Mouse (Mus musculus) kidney, embryonic 16.5 days (tissue): ENCODE measurements at regions not wholly inside any gene's neighbourhood (a gene's known extent, or its start where the extent isn't known, plus 50 kb on each side); places are given as distances from the start of the nearest gene placed in this dataset.

Experiments
- ATAC-seq: fragments of 200-750 bp; cut with Nextera tagmentation; 2 replicates; pipeline ENCODE4 v1.8.0; 2017; ENCODE audit warnings: moderate TSS enrichment; ENCODE audit not compliant: low FRiP score, low TSS enrichment
- H3K27ac ChIP-seq: fragments of 300-500 bp; sonication (generic); 2 replicates; pipeline ENCODE4 v1.5.1; 2014; ENCODE audit warnings: low read length
- H3K27me3 ChIP-seq: fragments of 300-500 bp; sonication (generic); 2 replicates; pipeline ENCODE4 v1.6.1; 2014; ENCODE audit warnings: low read length, control low read depth, mixed read lengths; ENCODE audit not compliant: insufficient read depth
- H3K36me3 ChIP-seq: fragments of 300-500 bp; sonication (generic); 2 replicates; pipeline ENCODE4 v1.6.1; 2014; ENCODE audit warnings: low read length, control low read depth, mixed read lengths; ENCODE audit not compliant: insufficient read depth
- H3K4me1 ChIP-seq: fragments of 300-500 bp; sonication (generic); 2 replicates; pipeline ENCODE4 v1.6.1; 2014; ENCODE audit warnings: low read length, control low read depth, mixed read lengths; ENCODE audit not compliant: insufficient read depth
- H3K4me2 ChIP-seq: fragments of 300-500 bp; sonication (generic); replicated peaks from 2 replicates; pipeline ENCODE4 v1.6.1; 2014; ENCODE audit warnings: low read depth, low read length
- H3K4me3 ChIP-seq: fragments of 300-500 bp; sonication (generic); 2 replicates; pipeline ENCODE4 v1.5.1; 2014; ENCODE audit warnings: mild to moderate bottlenecking, low read length
- H3K9ac ChIP-seq: fragments of 300-500 bp; sonication (generic); replicated peaks from 2 replicates; pipeline ENCODE4 v1.6.1; 2014; ENCODE audit warnings: low read length
- H3K9me3 ChIP-seq: fragments of 300-500 bp; sonication (generic); 2 replicates; pipeline ENCODE4 v1.6.1; 2016; ENCODE audit warnings: low read length, control low read depth
- WGBS: fragments of 180-500 bp; shearing (Covaris S2); extraction: QIAGEN DNeasy Blood & Tissue Kit; methylation state at CpG from one replicate; pipeline ENCODE4 v1.1.7; 2014; 5-methylcytosine and 5-hydroxymethylcytosine counted together

GRCm38 (mm10) chr2:72557565-72558260 is 81.8 kb downstream of the Cdca7 start:
- H3K36me3 ChIP-seq = no peaks in the 10 kb centered on the region
- no peak overlapping the region; the same call in 1 of the 2 replicates for H3K9ac ChIP-seq
- H3K27ac ChIP-seq = peak overlapping the region; percentile 79
- ATAC-seq = peak; percentile 70
- no peak overlapping the region for H3K4me2 ChIP-seq
- H3K9me3 ChIP-seq = no peaks in the 10 kb centered on the region
- H3K4me1 ChIP-seq = peaks cover 19% of the 10 kb centered on the region; the same call in 1 of the 2 replicates
- no peaks in the 10 kb centered on the region for H3K27me3 ChIP-seq
- 35% methylated on average over 9 of the region's 9 CpGs for WGBS
- no peak overlapping the region for H3K4me3 ChIP-seq

- no peak for ATAC-seq
- H3K27me3 ChIP-seq = no peaks in the 10 kb centered on the region
- no peak overlapping the region for H3K4me2 ChIP-seq
- no peaks in the 10 kb centered on the region for H3K36me3 ChIP-seq
- no peak overlapping the region for H3K9ac ChIP-seq
- no peaks in the 10 kb centered on the region for H3K9me3 ChIP-seq
- H3K4me1 ChIP-seq = peaks cover 19% of the 10 kb centered on the region; the same call in 1 of the 2 replicates
- H3K27ac ChIP-seq = no peak overlapping the region
- H3K4me3 ChIP-seq = no peak overlapping the region
- 73% methylated on average over 5 of the region's 5 CpGs for WGBS
Observed at GRCm38 (mm10) chr2:72561383-72561782, 85.4 kb downstream of the Cdca7 start.

- ATAC-seq = no peak
- Histone ChIP-seq H3K36me3 (no peaks in the 10 kb centered on the region), H3K9ac (no peak overlapping the region), H3K27me3 (no peaks in the 10 kb centered on the region), H3K4me3 (no peak overlapping the region), H3K9me3 (no peaks in the 10 kb centered on the region), H3K4me2 (no peak overlapping the region), H3K4me1 (no peaks in the 10 kb centered on the region), H3K27ac (no peak overlapping the region)
- WGBS = 87% methylated on average over 1 of the region's 1 CpGs
Observed at GRCm38 (mm10) chr2:72578322-72578721, 102.4 kb downstream of the Cdca7 start.

GRCm38 (mm10) chr2:72581136-72581535 is 105.2 kb downstream of the Cdca7 start:
- Histone ChIP-seq H3K27ac (no peak overlapping the region), H3K9me3 (no peaks in the 10 kb centered on the region; the same call in 1 of the 2 replicates), H3K36me3 (no peaks in the 10 kb centered on the region), H3K9ac (no peak overlapping the region), H3K4me3 (no peak overlapping the region), H3K4me1 (no peaks in the 10 kb centered on the region), H3K27me3 (no peaks in the 10 kb centered on the region), H3K4me2 (no peak overlapping the region)
- no peak for ATAC-seq
- 79% methylated on average over 6 of the region's 6 CpGs for WGBS

GRCm38 (mm10) chr2:72588814-72589213 is 112.9 kb downstream of the Cdca7 start:
- no peaks in the 10 kb centered on the region for H3K36me3 ChIP-seq
- no peaks in the 10 kb centered on the region for H3K4me1 ChIP-seq
- WGBS = 61% methylated on average over 7 of the region's 7 CpGs
- H3K4me3 ChIP-seq = no peak overlapping the region
- ATAC-seq = no peak
- H3K27ac ChIP-seq = no peak overlapping the region
- H3K27me3 ChIP-seq = no peaks in the 10 kb centered on the region
- no peak overlapping the region for H3K9ac ChIP-seq
- H3K4me2 ChIP-seq = no peak overlapping the region
- H3K9me3 ChIP-seq = no peaks in the 10 kb centered on the region; the same call in 1 of the 2 replicates

- no peak overlapping the region for H3K27ac ChIP-seq
- H3K36me3 ChIP-seq = no peaks in the 10 kb centered on the region
- no peaks in the 10 kb centered on the region for H3K27me3 ChIP-seq
- no peak overlapping the region for H3K4me3 ChIP-seq
- no peak for ATAC-seq
- no peaks in the 10 kb centered on the region for H3K4me1 ChIP-seq
- no peak overlapping the region for H3K4me2 ChIP-seq
- WGBS = 51% methylated on average over 3 of the region's 3 CpGs
- H3K9me3 ChIP-seq = no peaks in the 10 kb centered on the region
- H3K9ac ChIP-seq = no peak overlapping the region
Observed at GRCm38 (mm10) chr2:72592011-72592410, 116.1 kb downstream of the Cdca7 start.

- no peak for ATAC-seq
- Histone ChIP-seq H3K27me3 (no peaks in the 10 kb centered on the region), H3K36me3 (no peaks in the 10 kb centered on the region), H3K4me2 (no peak overlapping the region), H3K4me3 (no peak overlapping the region), H3K27ac (no peak overlapping the region), H3K4me1 (no peaks in the 10 kb centered on the region), H3K9ac (no peak overlapping the region), H3K9me3 (no peaks in the 10 kb centered on the region)
- WGBS = 69% methylated on average over 14 of the region's 14 CpGs
Observed at GRCm38 (mm10) chr2:72596994-72597925, 121.3 kb downstream of the Cdca7 start.

- Histone ChIP-seq H3K9ac (no peak overlapping the region), H3K27me3 (no peaks in the 10 kb centered on the region), H3K27ac (no peak overlapping the region), H3K4me2 (no peak overlapping the region), H3K36me3 (no peaks in the 10 kb centered on the region), H3K4me3 (no peak overlapping the region), H3K4me1 (no peaks in the 10 kb centered on the region), H3K9me3 (no peaks in the 10 kb centered on the region)
- no peak for ATAC-seq
- 66% methylated on average over 9 of the region's 9 CpGs for WGBS
Observed at GRCm38 (mm10) chr2:72597941-72598340, 122.0 kb downstream of the Cdca7 start.

- H3K27me3 ChIP-seq = no peaks in the 10 kb centered on the region
- H3K4me1 ChIP-seq = no peaks in the 10 kb centered on the region
Observed at GRCm38 (mm10) chr2:72600723-72601122, 124.8 kb downstream of the Cdca7 start.

GRCm38 (mm10) chr2:72602152-72602551 is 126.2 kb downstream of the Cdca7 start:
- WGBS = 52% methylated on average over 1 of the region's 1 CpGs
- Histone ChIP-seq H3K9me3 (no peaks in the 10 kb centered on the region), H3K36me3 (no peaks in the 10 kb centered on the region), H3K27me3 (no peaks in the 10 kb centered on the region), H3K4me3 (no peak overlapping the region), H3K4me2 (no peak overlapping the region), H3K9ac (no peak overlapping the region), H3K27ac (no peak overlapping the region), H3K4me1 (no peaks in the 10 kb centered on the region)
- ATAC-seq = no peak

More at GRCm38 (mm10) chr2:72600723-72601122, 124.8 kb downstream of the Cdca7 start:
- no peak overlapping the region for H3K4me3 ChIP-seq
- no peaks in the 10 kb centered on the region for H3K36me3 ChIP-seq
- H3K9me3 ChIP-seq = no peaks in the 10 kb centered on the region
- H3K27ac ChIP-seq = no peak overlapping the region
- ATAC-seq = no peak
- no peak overlapping the region for H3K9ac ChIP-seq
- H3K4me2 ChIP-seq = no peak overlapping the region
